Mouse (Mus musculus) MEL (cell line): Measurements from ENCODE around the gene Kdm5b. TPM values are rescaled to one million over a fixed set of nuclear protein-coding genes. Genes with fewer than 3 reads are reported as not detected.

Experiments
- DNase-seq: peaks from one replicate; pipeline ENCODE4 v3.0.0; 2011; ENCODE audit warnings: low read depth, low spot score
- H3K27ac ChIP-seq: 2 replicates; pipeline ENCODE4 v1.5.1; 2012; ENCODE audit warnings: low read depth, mild to moderate bottlenecking, control low read depth, low read length, moderate library complexity; ENCODE audit not compliant: control insufficient read depth
- H3K27me3 ChIP-seq, 2 experiments: fragments of 150-350 bp in 1 of 2; sonication (generic) in 1 of 2; 2 replicates each; pipeline ENCODE4 v1.6.1; 2012; ENCODE audit warnings: low read length in 2 of 2, mild to moderate bottlenecking in 2 of 2, improper control_type of control experiment in 1 of 2, moderate library complexity in 1 of 2; ENCODE audit not compliant: insufficient read depth in 2 of 2, control insufficient read depth in 1 of 2
- H3K36me3 ChIP-seq, 2 experiments: 2 replicates each; pipeline ENCODE4 v1.6.1; 2012 to 2014; ENCODE audit warnings: low read length in 2 of 2, improper control_type of control experiment in 1 of 2, inconsistent platforms in 1 of 2, mild to moderate bottlenecking in 1 of 2; ENCODE audit not compliant: insufficient read depth in 2 of 2, control insufficient read depth in 1 of 2
- H3K4me1 ChIP-seq, 2 experiments: fragments of 150-350 bp in 1 of 2; sonication (generic) in 1 of 2; 2 replicates each; pipeline ENCODE4 v1.6.1; 2012; ENCODE audit warnings: low read length in 2 of 2, improper control_type of control experiment in 1 of 2, mild to moderate bottlenecking in 1 of 2; ENCODE audit not compliant: insufficient read depth in 2 of 2, control insufficient read depth in 1 of 2
- H3K4me3 ChIP-seq, 2 experiments: fragments of 150-350 bp in 1 of 2; sonication (generic) in 1 of 2; 2 replicates each; pipeline ENCODE4 v1.5.1; 2012; ENCODE audit warnings: low read depth in 2 of 2, low read length in 2 of 2, mild to moderate bottlenecking in 2 of 2, moderate library complexity in 2 of 2, control low read depth in 1 of 2, improper control_type of control experiment in 1 of 2; ENCODE audit not compliant: control insufficient read depth in 1 of 2, insufficient read depth in 1 of 2
- H3K79me2 ChIP-seq: 2 replicates; pipeline ENCODE4 v1.6.1; 2012; ENCODE audit warnings: mild to moderate bottlenecking, low read length, moderate library complexity; ENCODE audit not compliant: control insufficient read depth, poor library complexity, insufficient read depth
- H3K9ac ChIP-seq: 2 replicates; pipeline ENCODE4 v1.6.1; 2012; ENCODE audit warnings: low read depth, mild to moderate bottlenecking, control low read depth, low read length, moderate library complexity; ENCODE audit not compliant: control insufficient read depth, poor library complexity, severe bottlenecking
- H3K9me3 ChIP-seq: fragments of 150-350 bp; sonication (generic); replicated peaks from 2 replicates; pipeline ENCODE4 v1.6.1; 2012; ENCODE audit warnings: mild to moderate bottlenecking, low read length, improper control_type of control experiment, moderate library complexity; ENCODE audit not compliant: insufficient read depth
- CTCF ChIP-seq, 3 experiments: IDR thresholded peaks in 2 of 3; conservative IDR thresholded peaks in 1 of 3; 2 replicates each; pipeline ENCODE4 v1.5.1; 2011 to 2012; ENCODE audit warnings: low read length in 3 of 3, low read depth in 2 of 3, mild to moderate bottlenecking in 2 of 3, improper control_type of control experiment in 1 of 3, inconsistent platforms in 1 of 3, mixed read lengths in 1 of 3, moderate library complexity in 1 of 3; ENCODE audit not compliant: control insufficient read depth in 1 of 3, insufficient read depth in 1 of 3, poor library complexity in 1 of 3, severe bottlenecking in 1 of 3
- E2F4 ChIP-seq: IDR thresholded peaks from 2 replicates; pipeline ENCODE4 v1.6.1; 2011; ENCODE audit warnings: low read depth, low read length, improper control_type of control experiment, borderline replicate concordance
- GATA1 ChIP-seq: IDR thresholded peaks from 2 replicates; pipeline ENCODE4 v1.6.1; 2011; ENCODE audit warnings: low read depth, low read length, improper control_type of control experiment
- JUND ChIP-seq: IDR thresholded peaks from 2 replicates; pipeline ENCODE4 v1.6.1; 2011; ENCODE audit warnings: low read depth, mild to moderate bottlenecking, improper control_type of control experiment, low read length
- MAFK ChIP-seq: IDR thresholded peaks from 2 replicates; pipeline ENCODE4 v1.6.1; 2011; ENCODE audit warnings: low read depth, mild to moderate bottlenecking, low read length, improper control_type of control experiment, borderline replicate concordance
- MEF2A ChIP-seq: IDR thresholded peaks from 2 replicates; pipeline ENCODE4 v1.6.1; 2014; ENCODE audit warnings: low read depth, mild to moderate bottlenecking, inconsistent platforms, low read length, improper control_type of control experiment; ENCODE audit not compliant: poor library complexity, insufficient replicate concordance, severe bottlenecking; ENCODE audit errors: extremely low read depth
- MYB ChIP-seq: IDR thresholded peaks from 2 replicates; pipeline ENCODE4 v1.6.1; 2011; ENCODE audit warnings: mild to moderate bottlenecking, low read depth, low read length, improper control_type of control experiment
- MYC ChIP-seq: IDR thresholded peaks from 2 replicates; pipeline ENCODE4 v1.6.1; 2011; ENCODE audit warnings: low read depth, mild to moderate bottlenecking, low read length, improper control_type of control experiment, moderate library complexity
- NELFE ChIP-seq: IDR thresholded peaks from 2 replicates; pipeline ENCODE4 v1.6.1; 2011; ENCODE audit warnings: low read depth, low read length, improper control_type of control experiment
- NRF1 ChIP-seq: IDR thresholded peaks from 2 replicates; pipeline ENCODE4 v1.6.1; 2014; ENCODE audit warnings: low read depth, mild to moderate bottlenecking, inconsistent platforms, low read length, improper control_type of control experiment, moderate library complexity; ENCODE audit not compliant: poor library complexity, insufficient read depth, severe bottlenecking
- POLR2AphosphoS2 ChIP-seq: IDR thresholded peaks from 2 replicates; pipeline ENCODE4 v1.6.1; 2011; ENCODE audit warnings: low read length, improper control_type of control experiment
- POLR2AphosphoS5 ChIP-seq: IDR thresholded peaks from 2 replicates; pipeline ENCODE4 v1.6.1; 2012; ENCODE audit warnings: low read depth, borderline replicate concordance, mild to moderate bottlenecking, inconsistent platforms, low read length, moderate library complexity, mixed read lengths
- RCOR1 ChIP-seq: IDR thresholded peaks from 2 replicates; pipeline ENCODE4 v1.6.1; 2012; ENCODE audit warnings: low read depth, mild to moderate bottlenecking, inconsistent platforms, low read length, improper control_type of control experiment
- SMC3 ChIP-seq: IDR thresholded peaks from 2 replicates; pipeline ENCODE4 v1.6.1; 2011; ENCODE audit warnings: low read depth, low read length, improper control_type of control experiment
- TBP ChIP-seq: IDR thresholded peaks from 2 replicates; pipeline ENCODE4 v1.8.0; 2011; ENCODE audit warnings: low read depth, low read length, improper control_type of control experiment
- TCF12 ChIP-seq: IDR thresholded peaks from 2 replicates; pipeline ENCODE4 v1.6.1; 2014; ENCODE audit warnings: low read depth, mild to moderate bottlenecking, inconsistent platforms, low read length, improper control_type of control experiment, moderate library complexity
- UBTF ChIP-seq: IDR thresholded peaks from 2 replicates; pipeline ENCODE4 v1.6.1; 2012; ENCODE audit warnings: low read depth, mild to moderate bottlenecking, inconsistent platforms, low read length, improper control_type of control experiment, moderate library complexity, borderline replicate concordance; ENCODE audit not compliant: insufficient read depth
- ZC3H11A ChIP-seq: IDR thresholded peaks from 2 replicates; pipeline ENCODE4 v1.6.1; 2012; ENCODE audit warnings: low read depth, mild to moderate bottlenecking, inconsistent platforms, low read length, improper control_type of control experiment
- ZKSCAN1 ChIP-seq: IDR thresholded peaks from 2 replicates; pipeline ENCODE4 v1.6.1; 2012; ENCODE audit warnings: low read depth, mild to moderate bottlenecking, inconsistent platforms, low read length, improper control_type of control experiment, moderate library complexity
- ZNF384 ChIP-seq: IDR thresholded peaks from 2 replicates; pipeline ENCODE4 v1.6.1; 2012; ENCODE audit warnings: low read depth, mild to moderate bottlenecking, inconsistent platforms, low read length, improper control_type of control experiment
- polyA plus RNA-seq, 2 experiments: library from polyadenylated mRNA; stranded (reverse) in 1 of 2; unstranded in 1 of 2; fragments of >175 nt in 1 of 2; fragments of >200 nt in 1 of 2; gene quantifications; 2 replicates each; pipeline versions ENCODE4 v1.2.1 to v1.2.4; 2012; ENCODE audit warnings: low replicate concordance in 2 of 2, low read depth in 1 of 2; ENCODE audit not compliant: insufficient read length in 2 of 2, insufficient read depth in 1 of 2, missing spikeins in 1 of 2
- total RNA-seq: library from RNA; depleted of rRNA; stranded (reverse); fragments of 300-350 nt; gene quantifications from 2 replicates; pipeline ENCODE4 v1.2.3, GENCODE M21; 2012

The Kdm5b gene
- total and polyA plus RNA-seq, 3 experiments: 25.5 to 48.6 (median 31.8) TPM

- H3K9me3 ChIP-seq: no peaks in the 10 kb centered on the region
- H3K27me3 ChIP-seq: peaks cover 0 to 1% of the 10 kb centered on the region in 2 experiments; a peak in 1 of 4 replicates
- H3K27ac ChIP-seq: no peak overlapping the region
- H3K79me2 ChIP-seq: no peaks in the 10 kb centered on the region
- H3K36me3 ChIP-seq: no peaks in the 10 kb centered on the region
- no peak overlapping the region for H3K9ac ChIP-seq
- no peak for TF ChIP-seq ZKSCAN1
- no peak for TF ChIP-seq CTCF (IDR thresholded peaks at IDR 0.05 in 2 of 3, conservative IDR thresholded peaks at IDR 0.05 in 1 of 3; ENCODE audit: control insufficient read depth in 1 of 3, insufficient read depth in 1 of 3, low read depth in 2 of 3, low read length in 3 of 3, poor library complexity in 1 of 3, severe bottlenecking in 1 of 3)
- no peak for TF ChIP-seq MYB
- TF ChIP-seq POLR2AphosphoS5: no peak
- no peak for TF ChIP-seq RCOR1
- TF ChIP-seq TBP: no peak
- no peak for TF ChIP-seq SMC3
- TF ChIP-seq MEF2A: no peak
- TF ChIP-seq TCF12: no peak
- TF ChIP-seq NELFE: no peak
- no peak for TF ChIP-seq E2F4
- no peak for TF ChIP-seq UBTF
- no peak for TF ChIP-seq ZNF384
- no peak for TF ChIP-seq MAFK
- TF ChIP-seq NRF1: no peak
- no peak for TF ChIP-seq MYC
- no peak for TF ChIP-seq JUND
- TF ChIP-seq GATA1: no peak
- H3K4me3 ChIP-seq: no peak overlapping the region
- no peaks in the 10 kb centered on the region for H3K4me1 ChIP-seq
- DNase-seq: no peak
Observed at GRCm38 (mm10) chr1:134679445-134679844, 119.5 kb downstream of the Kdm5b start.

- Histone ChIP-seq H3K79me2 (no peaks in the 10 kb centered on the region), H3K27ac (no peak overlapping the region), H3K4me3 (no peak overlapping the region), H3K4me1 (no peaks in the 10 kb centered on the region), H3K36me3 (no peaks in the 10 kb centered on the region), H3K9me3 (no peaks in the 10 kb centered on the region), H3K27me3 (peaks cover 0 to 3% of the 10 kb centered on the region in 2 experiments; a peak in 1 of 4 replicates), H3K9ac (no peak overlapping the region)
- no peak for TF ChIP-seq POLR2AphosphoS2
- no peak for TF ChIP-seq ZC3H11A
- no peak for DNase-seq
Observed at GRCm38 (mm10) chr1:134680617-134681016, 120.6 kb downstream of the Kdm5b start.
